Mouse (Mus musculus): ENCODE data around the gene Vps8. TPM values are rescaled to one million over a fixed set of nuclear protein-coding genes. Genes with fewer than 3 reads are reported as not detected.
A peak's percentile ranks its signal among the peaks of the same experiment; 100 is the strongest.

The Vps8 gene
- polyA plus RNA-seq, 1 experiment from 2014 or later = 36.6 TPM

GRCm38 (mm10) chr16:21576000-21576420 lies 153.1 kb downstream of the Vps8 start:
- Histone ChIP-seq H3K4me3 (no peak overlapping the region), H3K36me3 (peaks cover 3% of the 10 kb centered on the region; the same call in 1 of the 2 replicates), H3K27ac (replicated peaks) (no peak overlapping the region), H3K9me3 (no peaks in the 10 kb centered on the region), H3K9ac (replicated peaks) (no peak overlapping the region), H3K4me2 (replicated peaks) (no peak overlapping the region), H3K27me3 (no peaks in the 10 kb centered on the region), H3K4me1 (no peaks in the 10 kb centered on the region)
- WGBS = 70% methylated on average over 10 of the region's 10 CpGs
- ATAC-seq (replicated peaks) = no peak

GRCm38 (mm10) chr16:21589110-21589509 lies 166.2 kb downstream of the Vps8 start:
- Histone ChIP-seq H3K27me3 (no peaks in the 10 kb centered on the region), H3K9me3 (no peaks in the 10 kb centered on the region), H3K4me3 (no peak overlapping the region), H3K4me2 (replicated peaks) (no peak overlapping the region), H3K4me1 (0 out of 2 replicates have a peak, but pooled peaks cover 5% of the 10 kb centered on the region), H3K9ac (replicated peaks) (no peak overlapping the region), H3K27ac (replicated peaks) (no peak overlapping the region), H3K36me3 (no peaks in the 10 kb centered on the region)
- WGBS = 75% methylated on average over 6 of the region's 6 CpGs
- ATAC-seq (replicated peaks) = no peak; the same call in 1 of the 2 replicates

GRCm38 (mm10) chr16:21590806-21591205 lies 167.9 kb downstream of the Vps8 start:
- 93% methylated on average over 5 of the region's 5 CpGs for WGBS
- Histone ChIP-seq H3K36me3 (no peaks in the 10 kb centered on the region), H3K9ac (replicated peaks) (no peak overlapping the region), H3K4me3 (no peak overlapping the region), H3K27me3 (no peaks in the 10 kb centered on the region), H3K9me3 (no peaks in the 10 kb centered on the region), H3K4me1 (0 out of 2 replicates have a peak, but pooled peaks cover 5% of the 10 kb centered on the region), H3K4me2 (replicated peaks) (no peak overlapping the region), H3K27ac (replicated peaks) (no peak overlapping the region)
- ATAC-seq (replicated peaks) = no peak

- H3K36me3 ChIP-seq = no peaks in the 10 kb centered on the region
- H3K27me3 ChIP-seq = no peaks in the 10 kb centered on the region
- no peak overlapping the region for H3K4me2 ChIP-seq (replicated peaks)
- H3K9ac ChIP-seq (replicated peaks) = no peak overlapping the region
- WGBS = 85% methylated on average over 2 of the region's 2 CpGs
- H3K4me1 ChIP-seq = 0 out of 2 replicates have a peak, but pooled peaks cover 5% of the 10 kb centered on the region
- no peak overlapping the region for H3K4me3 ChIP-seq
- H3K27ac ChIP-seq (replicated peaks) = no peak overlapping the region
- H3K9me3 ChIP-seq = no peaks in the 10 kb centered on the region
- ATAC-seq (replicated peaks) = no peak
Measured at GRCm38 (mm10) chr16:21591511-21591910, 168.6 kb downstream of the Vps8 start.

- no peak for ATAC-seq (replicated peaks)
Measured at GRCm38 (mm10) chr16:21595539-21595938, 172.6 kb downstream of the Vps8 start.

GRCm38 (mm10) chr16:21604354-21604753 lies 181.4 kb downstream of the Vps8 start:
- H3K9ac ChIP-seq (replicated peaks) = no peak overlapping the region
- no peak overlapping the region for H3K4me2 ChIP-seq (replicated peaks)
- no peaks in the 10 kb centered on the region for H3K9me3 ChIP-seq
- no peaks in the 10 kb centered on the region for H3K27me3 ChIP-seq
- H3K4me3 ChIP-seq = no peak overlapping the region
- no peak overlapping the region for H3K27ac ChIP-seq (replicated peaks)
- peaks cover 11% of the 10 kb centered on the region; the same call in 1 of the 2 replicates for H3K4me1 ChIP-seq
- ATAC-seq (replicated peaks) = no peak
- WGBS = 85% methylated on average over 6 of the region's 6 CpGs
- no peaks in the 10 kb centered on the region for H3K36me3 ChIP-seq

More at GRCm38 (mm10) chr16:21595539-21595938, 172.6 kb downstream of the Vps8 start:
- Histone ChIP-seq H3K27me3 (no peaks in the 10 kb centered on the region), H3K4me1 (no peaks in the 10 kb centered on the region), H3K4me3 (no peak overlapping the region), H3K9me3 (no peaks in the 10 kb centered on the region), H3K9ac (replicated peaks) (no peak overlapping the region), H3K27ac (replicated peaks) (no peak overlapping the region), H3K4me2 (replicated peaks) (no peak overlapping the region), H3K36me3 (no peaks in the 10 kb centered on the region)
- WGBS = 85% methylated on average over 6 of the region's 6 CpGs

GRCm38 (mm10) chr16:21606249-21607020 lies 183.5 kb downstream of the Vps8 start:
- Histone ChIP-seq H3K9ac (replicated peaks) (no peak overlapping the region), H3K36me3 (no peaks in the 10 kb centered on the region), H3K4me2 (replicated peaks) (no peak overlapping the region), H3K27me3 (no peaks in the 10 kb centered on the region), H3K27ac (replicated peaks) (no peak overlapping the region), H3K4me1 (peaks cover 11% of the 10 kb centered on the region; the same call in 1 of the 2 replicates), H3K9me3 (no peaks in the 10 kb centered on the region), H3K4me3 (no peak overlapping the region)
- 88% methylated on average over 6 of the region's 6 CpGs for WGBS
- no peak for ATAC-seq (replicated peaks)

GRCm38 (mm10) chr16:21607021-21607650 lies 184.2 kb downstream of the Vps8 start:
- H3K4me3 ChIP-seq = no peak overlapping the region
- H3K4me2 ChIP-seq (replicated peaks) = no peak overlapping the region
- 75% methylated on average over 8 of the region's 8 CpGs for WGBS
- 0 out of 2 replicates have a peak, but pooled peaks have one; percentile 32 for ATAC-seq (replicated peaks)
- H3K27me3 ChIP-seq = no peaks in the 10 kb centered on the region
- H3K9me3 ChIP-seq = no peaks in the 10 kb centered on the region
- H3K4me1 ChIP-seq = peaks cover 11% of the 10 kb centered on the region; the same call in 1 of the 2 replicates
- H3K9ac ChIP-seq (replicated peaks) = no peak overlapping the region
- H3K36me3 ChIP-seq = no peaks in the 10 kb centered on the region
- H3K27ac ChIP-seq (replicated peaks) = no peak overlapping the region

- Histone ChIP-seq H3K9ac (replicated peaks) (no peak overlapping the region), H3K9me3 (no peaks in the 10 kb centered on the region), H3K4me2 (replicated peaks) (no peak overlapping the region), H3K27me3 (no peaks in the 10 kb centered on the region), H3K4me3 (no peak overlapping the region), H3K36me3 (no peaks in the 10 kb centered on the region), H3K27ac (replicated peaks) (no peak overlapping the region), H3K4me1 (peaks cover 11% of the 10 kb centered on the region; the same call in 1 of the 2 replicates)
- no peak for ATAC-seq (replicated peaks)
- 88% methylated on average over 5 of the region's 5 CpGs for WGBS
Measured at GRCm38 (mm10) chr16:21607651-21608040, 184.7 kb downstream of the Vps8 start.

GRCm38 (mm10) chr16:21608176-21608865 lies 185.4 kb downstream of the Vps8 start:
- Histone ChIP-seq H3K9me3 (no peaks in the 10 kb centered on the region), H3K27me3 (no peaks in the 10 kb centered on the region), H3K4me2 (replicated peaks) (no peak overlapping the region), H3K36me3 (no peaks in the 10 kb centered on the region), H3K9ac (replicated peaks) (no peak overlapping the region), H3K4me3 (no peak overlapping the region), H3K4me1 (peaks cover 11% of the 10 kb centered on the region; the same call in 1 of the 2 replicates), H3K27ac (replicated peaks) (no peak overlapping the region)
- ATAC-seq (replicated peaks) = 0 out of 2 replicates have a peak, but pooled peaks have one; percentile 57
- 64% methylated on average over 10 of the region's 10 CpGs for WGBS

GRCm38 (mm10) chr16:21610473-21610872 lies 187.6 kb downstream of the Vps8 start:
- Histone ChIP-seq H3K4me1 (peaks cover 11% of the 10 kb centered on the region; the same call in 1 of the 2 replicates), H3K4me2 (replicated peaks) (no peak overlapping the region), H3K9me3 (no peaks in the 10 kb centered on the region), H3K9ac (replicated peaks) (no peak overlapping the region), H3K4me3 (no peak overlapping the region), H3K27me3 (no peaks in the 10 kb centered on the region), H3K27ac (replicated peaks) (no peak overlapping the region), H3K36me3 (no peaks in the 10 kb centered on the region)
- ATAC-seq (replicated peaks) = no peak
- 91% methylated on average over 4 of the region's 4 CpGs for WGBS

GRCm38 (mm10) chr16:21615802-21616201 lies 192.9 kb downstream of the Vps8 start:
- H3K4me2 ChIP-seq (replicated peaks) = no peak overlapping the region
- H3K9ac ChIP-seq (replicated peaks) = no peak overlapping the region
- no peaks in the 10 kb centered on the region for H3K4me1 ChIP-seq
- H3K36me3 ChIP-seq = no peaks in the 10 kb centered on the region
- H3K4me3 ChIP-seq = no peak overlapping the region
- WGBS = 49% methylated on average over 7 of the region's 7 CpGs
- H3K9me3 ChIP-seq = no peaks in the 10 kb centered on the region
- ATAC-seq (replicated peaks) = no peak
- no peak overlapping the region for H3K27ac ChIP-seq (replicated peaks)
- H3K27me3 ChIP-seq = no peaks in the 10 kb centered on the region
